Mouse (Mus musculus): ENCODE measurements around the gene Recql5. TPM values are rescaled to one million over a fixed set of nuclear protein-coding genes. Genes with fewer than 3 reads are reported as not detected.

Gene Recql5
- polyA plus RNA-seq, 1 experiment from 2014 or later, result 34.7 TPM

GRCm38 (mm10) chr11:115904231-115904955, 28.9 kb downstream of the Recql5 start:
- H3K4me3 ChIP-seq, result no peak overlapping the region
- 0 out of 2 replicates have a peak overlapping the region, but pooled peaks have one; percentile 25 for H3K9ac ChIP-seq
- 83% methylated on average over 8 of the region's 8 CpGs for WGBS
- no peak overlapping the region for H3K27ac ChIP-seq
- no peaks in the 10 kb centered on the region for H3K27me3 ChIP-seq
- H3K9me3 ChIP-seq (replicated peaks), result no peaks in the 10 kb centered on the region
- no peak overlapping the region for H3K4me2 ChIP-seq (replicated peaks)
- peaks cover 6% of the 10 kb centered on the region; the same call in 1 of the 2 replicates for H3K36me3 ChIP-seq
- H3K4me1 ChIP-seq, result peaks cover 36% of the 10 kb centered on the region
- no peak for ATAC-seq (ENCODE audit: low FRiP score)

DNA sequence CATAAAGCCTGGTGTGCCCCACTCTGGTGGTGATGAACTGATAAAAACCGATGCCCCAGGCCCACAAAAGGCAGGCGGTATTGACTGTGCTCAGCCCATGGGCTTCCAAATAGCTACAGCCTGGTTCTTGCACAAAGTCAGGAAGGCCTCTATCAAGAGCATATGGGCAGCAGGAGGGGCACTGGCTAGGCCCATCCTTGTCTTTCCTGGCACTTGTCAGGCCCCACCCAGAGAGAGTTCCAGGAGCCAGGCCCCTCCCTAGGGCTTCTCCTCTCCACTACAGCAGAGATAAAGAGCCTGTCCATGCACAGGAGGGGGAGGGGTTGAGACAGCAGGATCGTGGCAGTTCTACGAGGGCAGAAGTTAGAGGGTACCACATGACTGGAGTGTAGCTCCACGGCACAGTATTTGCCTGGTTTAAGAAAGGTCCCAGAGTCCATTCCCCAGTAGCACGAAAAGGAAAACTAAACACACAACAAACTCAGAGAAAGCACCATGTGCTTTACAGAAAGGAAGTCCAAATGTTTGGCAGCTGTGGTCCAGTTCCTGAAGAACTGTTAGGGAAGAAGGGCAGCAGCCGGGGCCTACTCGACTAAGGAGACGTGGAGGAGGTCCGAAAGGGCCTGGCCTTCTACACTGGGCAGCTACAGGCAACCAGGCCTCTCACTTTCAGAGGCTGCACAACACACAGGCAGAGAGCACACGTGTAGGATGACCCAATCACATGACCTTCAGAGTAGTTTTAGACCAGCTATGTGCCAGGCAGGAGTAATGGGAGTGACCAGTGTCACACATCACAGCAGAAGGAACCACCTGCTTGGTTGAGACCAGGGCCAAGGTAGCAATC, 29.7 kb downstream of the Recql5 start:
- WGBS, result 72% methylated on average over 11 of the region's 11 CpGs
- H3K4me2 ChIP-seq (replicated peaks), result no peak overlapping the region
- no peak overlapping the region for H3K27ac ChIP-seq
- peaks cover 6% of the 10 kb centered on the region; the same call in 1 of the 2 replicates for H3K36me3 ChIP-seq
- H3K9me3 ChIP-seq (replicated peaks), result no peaks in the 10 kb centered on the region
- H3K4me3 ChIP-seq, result no peak overlapping the region
- no peak for ATAC-seq (ENCODE audit: low FRiP score)
- no peaks in the 10 kb centered on the region for H3K27me3 ChIP-seq
- no peak overlapping the region for H3K9ac ChIP-seq
- peaks cover 40% of the 10 kb centered on the region for H3K4me1 ChIP-seq

DNA sequence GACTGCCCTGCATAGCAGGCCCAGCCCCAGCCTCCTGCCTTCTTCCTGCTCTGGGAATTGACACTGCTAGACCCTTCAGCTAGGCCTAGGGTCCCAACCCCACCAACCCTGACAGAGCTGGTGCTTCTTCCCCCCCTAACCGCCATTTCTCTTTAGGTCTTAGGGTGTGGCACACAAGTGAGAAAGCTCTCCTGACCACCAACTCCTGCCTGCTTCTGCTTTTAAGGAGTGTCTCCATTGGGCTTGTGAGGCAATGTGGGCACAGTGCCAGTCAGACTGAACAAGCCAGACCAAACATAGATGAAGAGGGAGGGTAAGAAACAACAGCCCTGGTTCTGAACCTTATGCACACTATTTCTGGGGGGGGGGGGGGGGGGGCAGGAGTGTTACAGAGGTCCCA, 30.4 kb downstream of the Recql5 start:
- Histone ChIP-seq H3K27me3 (no peaks in the 10 kb centered on the region), H3K4me3 (no peak overlapping the region), H3K4me1 (peaks cover 40% of the 10 kb centered on the region), H3K4me2 (replicated peaks) (no peak overlapping the region), H3K36me3 (no peaks in the 10 kb centered on the region), H3K9me3 (replicated peaks) (no peaks in the 10 kb centered on the region), H3K27ac (no peak overlapping the region), H3K9ac (no peak overlapping the region; the same call in 1 of the 2 replicates)
- no peak for ATAC-seq (ENCODE audit: low FRiP score)
- 89% methylated on average over 1 of the region's 1 CpGs for WGBS

DNA sequence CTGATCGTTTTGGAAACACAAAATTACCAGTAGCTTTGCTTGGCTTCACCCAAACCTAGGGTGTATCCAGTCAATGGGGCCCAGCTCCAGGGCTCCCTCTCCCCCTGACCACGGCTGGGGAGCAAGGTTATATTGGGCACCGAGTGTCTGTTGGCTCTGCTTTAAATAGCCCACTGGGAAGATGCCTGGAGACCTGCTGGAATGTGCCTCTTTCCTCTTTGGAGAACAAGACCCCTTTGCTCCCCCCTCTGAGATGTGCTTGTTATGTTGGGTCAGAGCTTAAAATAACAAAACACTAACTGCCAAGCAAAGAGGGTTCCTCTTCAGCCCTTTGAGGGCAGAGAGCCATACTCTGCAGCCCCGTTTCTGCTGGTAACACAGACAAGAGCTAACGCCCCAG, 31.1 kb downstream of the Recql5 start:
- 79% methylated on average over 5 of the region's 5 CpGs for WGBS
- no peaks in the 10 kb centered on the region for H3K9me3 ChIP-seq (replicated peaks)
- H3K4me3 ChIP-seq, result no peak overlapping the region
- H3K4me1 ChIP-seq, result peaks cover 40% of the 10 kb centered on the region
- ATAC-seq (ENCODE audit: low FRiP score), result no peak
- H3K27me3 ChIP-seq, result no peaks in the 10 kb centered on the region
- H3K9ac ChIP-seq, result no peak overlapping the region
- H3K36me3 ChIP-seq, result no peaks in the 10 kb centered on the region
- H3K27ac ChIP-seq, result no peak overlapping the region; the same call in 1 of the 2 replicates
- no peak overlapping the region for H3K4me2 ChIP-seq (replicated peaks)

DNA sequence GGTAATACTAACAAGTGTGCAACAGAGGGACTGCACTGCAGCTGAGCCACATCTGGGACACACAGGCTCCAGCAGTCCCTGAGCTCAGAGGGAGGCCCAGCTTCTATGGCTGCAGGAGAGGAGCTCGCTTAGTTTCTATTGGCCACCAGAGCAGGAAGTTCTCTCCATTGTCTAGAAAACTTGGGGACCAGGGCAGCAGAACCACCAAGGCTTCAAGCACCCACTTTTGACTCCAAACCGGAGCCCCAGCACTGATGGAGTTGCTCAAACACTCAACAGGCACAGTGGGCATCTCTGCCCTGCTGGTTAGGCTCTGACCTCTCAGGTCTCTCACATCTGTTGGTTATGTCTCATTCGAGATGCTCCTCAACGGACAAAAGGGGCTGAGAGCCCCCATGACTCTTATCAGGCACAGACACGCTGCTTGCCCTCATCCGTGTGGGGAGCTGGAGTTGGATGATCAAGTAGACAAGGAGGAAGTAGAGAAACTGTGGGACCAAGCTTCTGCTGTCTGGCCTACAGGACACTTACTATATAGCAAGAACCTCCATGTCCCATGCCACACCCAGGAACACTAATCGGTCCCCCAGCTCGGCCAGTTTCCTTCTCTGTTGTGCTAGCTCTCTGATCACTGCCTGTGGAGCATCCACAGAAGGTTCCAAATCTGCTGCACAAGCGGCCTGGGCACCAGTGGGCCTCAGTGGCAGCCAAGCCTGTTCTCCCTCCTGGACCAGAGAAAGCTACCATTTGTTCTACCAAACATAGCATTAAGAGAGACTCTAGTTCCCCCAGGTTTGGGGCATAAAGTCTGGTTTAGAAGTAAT, 31.7 kb downstream of the Recql5 start:
- Histone ChIP-seq H3K4me1 (peaks cover 40% of the 10 kb centered on the region), H3K36me3 (peaks cover 5% of the 10 kb centered on the region), H3K27ac (no peak overlapping the region), H3K4me3 (no peak overlapping the region), H3K9me3 (replicated peaks) (no peaks in the 10 kb centered on the region), H3K9ac (no peak overlapping the region), H3K27me3 (no peaks in the 10 kb centered on the region), H3K4me2 (replicated peaks) (no peak overlapping the region)
- ATAC-seq (ENCODE audit: low FRiP score), result no peak
- 86% methylated on average over 9 of the region's 9 CpGs for WGBS

DNA sequence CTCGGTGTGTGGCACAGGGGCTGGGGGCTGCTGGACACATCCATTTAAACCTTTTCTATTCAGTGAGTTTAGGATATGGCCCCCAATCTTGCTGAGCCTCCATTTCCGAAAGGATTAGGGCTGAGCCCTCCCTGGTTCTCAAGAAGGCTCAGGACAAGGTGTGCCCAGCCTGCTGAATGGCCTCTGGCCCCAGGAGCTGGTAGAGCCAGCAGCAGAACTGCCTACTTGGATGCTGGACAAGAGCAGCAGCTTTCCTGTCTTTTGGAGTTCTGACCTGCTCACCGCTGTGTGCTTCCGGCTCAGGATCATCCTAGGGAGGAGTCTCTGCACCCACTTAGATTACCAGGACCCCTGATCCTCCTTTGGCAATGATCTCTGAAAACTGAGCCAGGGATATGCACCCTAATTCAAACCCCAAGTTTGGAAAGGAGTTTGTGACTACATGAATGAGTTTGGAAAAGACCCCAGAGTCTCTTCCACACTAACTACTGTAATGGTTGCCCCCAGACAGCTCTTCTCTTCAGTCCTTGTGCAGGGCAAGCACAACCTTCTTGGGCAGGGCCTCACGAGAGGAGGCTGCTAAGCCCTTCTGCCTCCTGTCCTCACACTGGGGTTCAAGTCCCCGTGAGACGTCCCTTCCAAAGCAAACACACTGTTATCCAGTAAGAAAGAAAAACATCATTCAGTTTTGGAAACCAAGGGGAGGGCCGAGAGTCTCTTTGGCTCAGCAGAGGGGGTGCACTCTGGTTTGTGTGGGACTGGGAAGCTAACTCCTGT, 32.5 kb downstream of the Recql5 start:
- 71% methylated on average over 8 of the region's 8 CpGs for WGBS
- peaks cover 40% of the 10 kb centered on the region for H3K4me1 ChIP-seq
- H3K36me3 ChIP-seq, result peaks cover 13% of the 10 kb centered on the region
- H3K27ac ChIP-seq, result no peak overlapping the region; the same call in 1 of the 2 replicates
- H3K9me3 ChIP-seq (replicated peaks), result no peaks in the 10 kb centered on the region
- no peak overlapping the region for H3K9ac ChIP-seq
- H3K4me2 ChIP-seq (replicated peaks), result no peak overlapping the region
- no peak for ATAC-seq (ENCODE audit: low FRiP score)
- H3K27me3 ChIP-seq, result no peaks in the 10 kb centered on the region
- no peak overlapping the region for H3K4me3 ChIP-seq

DNA sequence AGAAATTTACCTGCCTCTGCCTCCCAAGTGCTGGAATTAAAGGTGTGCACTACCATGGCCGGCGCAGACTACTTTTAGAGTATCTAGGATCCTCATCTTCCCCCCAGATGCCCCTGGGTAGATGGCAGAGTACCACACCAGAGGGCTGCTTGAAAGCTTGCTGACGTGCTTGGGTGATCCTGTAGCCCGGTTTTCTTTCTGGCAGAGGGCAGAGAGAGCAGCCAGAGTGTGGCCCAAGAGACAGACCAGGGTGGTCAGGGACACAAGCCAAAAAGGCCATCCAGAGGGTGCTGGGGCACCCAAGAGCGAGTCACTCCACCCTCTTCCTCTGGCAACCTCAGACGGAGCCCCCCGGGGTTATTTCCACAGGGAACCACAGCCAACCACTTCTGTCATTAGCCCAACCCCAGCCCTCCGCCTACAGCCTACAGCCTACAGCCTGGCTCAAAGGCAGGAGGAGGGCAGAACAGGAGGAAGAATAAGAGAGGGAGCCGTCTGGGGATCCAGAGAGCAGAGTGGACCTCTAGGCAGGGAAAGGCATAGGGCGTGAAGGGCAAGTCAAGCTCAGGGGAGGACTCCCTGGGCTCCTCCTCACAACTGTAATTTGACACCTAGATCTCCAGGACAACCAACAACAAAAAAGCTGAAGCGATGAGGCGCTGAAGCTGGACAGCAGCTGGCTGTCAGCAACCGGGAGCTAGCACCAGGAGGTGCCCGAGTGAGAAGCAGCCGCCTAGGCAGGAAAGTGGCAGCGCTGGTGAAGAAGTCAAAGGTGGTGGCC, 33.6 kb downstream of the Recql5 start, which contains the start of gene Smim5:
Smim5 (plus strand) TSS at position 481 of the 781 bp plus-strand sequence.
- peak within 1 kb of the TSS; percentile 44 for H3K27ac ChIP-seq

DNA sequence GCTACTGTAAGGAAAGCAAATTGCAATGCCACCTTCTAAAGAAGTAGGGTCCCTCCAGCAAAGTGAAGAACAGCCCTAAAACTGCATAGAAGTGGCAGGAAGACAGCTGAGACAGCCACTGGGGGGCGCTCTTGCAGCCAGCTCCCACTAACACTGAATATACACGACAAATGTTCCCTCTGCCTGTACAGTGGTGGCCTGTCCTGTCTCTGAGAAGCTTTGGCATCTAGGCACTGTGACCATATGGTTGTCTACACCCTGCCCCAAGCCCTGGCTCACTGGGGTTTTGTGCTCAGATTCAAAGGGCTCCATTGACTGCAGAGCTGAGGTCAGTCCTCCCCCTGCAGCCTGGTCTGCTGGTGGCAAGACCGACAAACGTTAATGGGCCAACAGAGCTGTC, 34.4 kb downstream of the Recql5 start:
- no peak overlapping the region for H3K4me2 ChIP-seq (replicated peaks)
- H3K27ac ChIP-seq, result peak overlapping the region; percentile 44
- H3K9ac ChIP-seq, result no peak overlapping the region
- no peaks in the 10 kb centered on the region for H3K27me3 ChIP-seq
- no peaks in the 10 kb centered on the region for H3K9me3 ChIP-seq (replicated peaks)
- peaks cover 30% of the 10 kb centered on the region for H3K4me1 ChIP-seq
- 15% methylated on average over 4 of the region's 4 CpGs for WGBS
- no peak for ATAC-seq (ENCODE audit: low FRiP score)
- H3K4me3 ChIP-seq, result no peak overlapping the region
- H3K36me3 ChIP-seq, result peaks cover 31% of the 10 kb centered on the region

More for the DNA sequence above, 33.6 kb downstream of the Recql5 start, which contains the start of gene Smim5:
- Histone ChIP-seq H3K4me1 (peaks cover 34% of the 10 kb centered on the region), H3K27me3 (no peaks in the 10 kb centered on the region), H3K4me2 (replicated peaks) (no peak within 1 kb of the TSS), H3K36me3 (peaks cover 23% of the 10 kb centered on the region), H3K9me3 (replicated peaks) (no peaks in the 10 kb centered on the region), H3K9ac (no peak within 1 kb of the TSS; the same call in 1 of the 2 replicates), H3K4me3 (no peak within 1 kb of the TSS)
- WGBS, result 27% methylated on average over 16 of the region's 16 CpGs
- ATAC-seq (ENCODE audit: low FRiP score), result no peak; the same call in 1 of the 2 replicates

DNA sequence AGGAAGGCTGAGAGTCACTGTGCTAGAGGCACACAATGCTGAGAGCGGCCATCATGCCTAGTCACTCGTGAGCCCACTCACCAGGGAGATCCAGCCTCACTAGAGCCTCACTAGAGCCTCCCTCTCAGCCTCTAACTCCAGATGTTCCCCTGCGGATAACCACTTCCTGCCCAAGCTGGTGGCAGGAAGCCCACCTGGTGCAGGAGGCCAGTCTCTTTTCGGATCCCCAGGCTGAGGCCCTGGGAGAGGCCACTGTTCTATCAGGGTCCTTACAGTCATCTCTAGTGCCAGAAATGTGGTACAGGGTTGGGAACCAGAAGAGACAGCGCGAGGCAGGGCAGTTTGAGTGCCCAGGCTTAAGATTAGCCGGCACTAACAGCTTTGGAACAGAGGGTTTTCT, 34.8 kb downstream of the Recql5 start:
- Histone ChIP-seq H3K9me3 (replicated peaks) (no peaks in the 10 kb centered on the region), H3K4me1 (peaks cover 27% of the 10 kb centered on the region), H3K4me3 (no peak overlapping the region), H3K9ac (no peak overlapping the region), H3K4me2 (replicated peaks) (no peak overlapping the region), H3K27me3 (no peaks in the 10 kb centered on the region), H3K27ac (no peak overlapping the region), H3K36me3 (peaks cover 36% of the 10 kb centered on the region)
- WGBS, result 81% methylated on average over 7 of the region's 7 CpGs
- ATAC-seq (ENCODE audit: low FRiP score), result no peak

DNA sequence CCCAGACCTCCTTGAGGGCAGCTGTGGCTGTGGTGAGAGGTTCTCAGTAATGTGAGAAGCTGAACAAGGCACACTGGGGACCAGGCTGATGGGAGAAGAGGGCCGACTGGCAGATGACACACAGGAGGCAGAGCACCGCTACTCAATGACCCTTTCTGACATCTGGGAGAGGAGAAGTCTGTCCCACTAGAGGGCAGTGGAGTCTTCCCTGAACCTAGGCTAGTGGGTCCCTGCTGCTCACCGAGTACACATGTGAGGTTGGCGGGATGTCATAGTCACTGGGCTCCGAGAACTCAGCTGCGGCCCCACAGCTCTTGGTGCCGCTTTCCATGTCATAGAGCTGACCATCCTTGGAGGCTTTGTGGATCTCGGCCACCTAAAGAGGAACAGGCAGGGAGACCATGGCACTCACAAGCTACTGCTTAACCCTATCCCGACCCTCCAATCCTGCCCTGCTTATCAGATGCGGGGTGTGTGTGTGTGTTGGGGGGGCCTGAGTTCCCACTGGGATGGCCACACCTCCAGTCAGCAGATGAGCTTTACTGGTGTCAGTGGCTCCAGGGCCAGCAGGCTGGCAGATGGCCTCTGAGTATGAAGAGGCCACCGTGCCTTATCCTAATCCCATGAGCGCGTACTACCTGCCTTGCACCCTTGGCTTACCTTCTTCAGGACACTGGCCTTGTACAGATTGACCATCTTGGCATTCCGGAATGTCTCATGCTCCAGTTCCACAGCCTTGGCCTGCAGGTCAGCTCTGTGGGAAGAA, 38.3 kb downstream of the Recql5 start:
- WGBS, result 76% methylated on average over 14 of the region's 14 CpGs
- peaks cover 48% of the 10 kb centered on the region for H3K36me3 ChIP-seq
- peaks cover 11% of the 10 kb centered on the region for H3K4me1 ChIP-seq
- no peak for ATAC-seq (ENCODE audit: low FRiP score)
- no peak overlapping the region for H3K27ac ChIP-seq
- no peaks in the 10 kb centered on the region for H3K27me3 ChIP-seq
- no peak overlapping the region for H3K4me2 ChIP-seq (replicated peaks)
- no peak overlapping the region for H3K9ac ChIP-seq
- H3K4me3 ChIP-seq, result no peak overlapping the region
- no peaks in the 10 kb centered on the region for H3K9me3 ChIP-seq (replicated peaks)
